Mouse (Mus musculus) cortical plate, adult 2 months (tissue): Measurements from ENCODE around the gene Churc1.

ENCODE experiments used
- CTCF ChIP-seq: fragments of 200-500 bp; IDR thresholded peaks from 2 replicates; pipeline ENCODE4 v1.5.1; 2011; ENCODE audit warnings: mild to moderate bottlenecking, control low read depth, low read length; ENCODE audit not compliant: insufficient read depth; ENCODE audit errors: extremely low read depth
- POLR2A ChIP-seq: fragments of 200-500 bp; IDR thresholded peaks from 2 replicates; pipeline ENCODE4 v1.6.1; 2011; ENCODE audit warnings: mild to moderate bottlenecking, low read length, control low read depth; ENCODE audit not compliant: insufficient read depth; ENCODE audit errors: extremely low read depth

DNA sequence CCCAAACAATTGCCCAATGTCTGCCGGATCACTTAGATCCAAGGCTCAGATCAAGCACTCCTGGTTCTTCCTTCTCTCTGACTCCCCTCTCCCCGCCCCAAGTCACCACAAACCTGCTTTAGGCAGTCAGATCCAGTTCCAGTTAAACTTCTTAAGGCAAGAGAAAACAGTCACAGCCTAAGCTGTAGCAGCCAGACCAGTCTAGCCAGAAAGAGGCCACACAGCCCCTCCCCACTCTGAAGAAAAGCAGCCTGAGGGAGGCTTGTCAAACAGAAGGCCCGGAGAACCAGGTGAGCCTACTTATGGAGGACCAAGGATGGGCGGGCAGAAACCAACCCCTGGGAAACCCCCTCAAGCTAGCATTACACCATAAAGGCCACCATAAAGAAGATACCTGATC, 52.8 kb downstream of the Churc1 start:
- no peak for TF ChIP-seq POLR2A
- no peak for TF ChIP-seq CTCF
